Mouse (Mus musculus): ENCODE measurements around the gene Ripor1. TPM values are rescaled to one million over a fixed set of nuclear protein-coding genes. Genes with fewer than 3 reads are reported as not detected.

The Ripor1 gene
- 25.2 and 32.3 TPM in 2 replicates for polyA plus RNA-seq (2012; rRNA removed)

GRCm38 (mm10) chr8:105604804-105605381 is at the start of gene Ripor1:
Gene Ripor1, plus strand, starts transcription at chr8:105605255.

DNA sequence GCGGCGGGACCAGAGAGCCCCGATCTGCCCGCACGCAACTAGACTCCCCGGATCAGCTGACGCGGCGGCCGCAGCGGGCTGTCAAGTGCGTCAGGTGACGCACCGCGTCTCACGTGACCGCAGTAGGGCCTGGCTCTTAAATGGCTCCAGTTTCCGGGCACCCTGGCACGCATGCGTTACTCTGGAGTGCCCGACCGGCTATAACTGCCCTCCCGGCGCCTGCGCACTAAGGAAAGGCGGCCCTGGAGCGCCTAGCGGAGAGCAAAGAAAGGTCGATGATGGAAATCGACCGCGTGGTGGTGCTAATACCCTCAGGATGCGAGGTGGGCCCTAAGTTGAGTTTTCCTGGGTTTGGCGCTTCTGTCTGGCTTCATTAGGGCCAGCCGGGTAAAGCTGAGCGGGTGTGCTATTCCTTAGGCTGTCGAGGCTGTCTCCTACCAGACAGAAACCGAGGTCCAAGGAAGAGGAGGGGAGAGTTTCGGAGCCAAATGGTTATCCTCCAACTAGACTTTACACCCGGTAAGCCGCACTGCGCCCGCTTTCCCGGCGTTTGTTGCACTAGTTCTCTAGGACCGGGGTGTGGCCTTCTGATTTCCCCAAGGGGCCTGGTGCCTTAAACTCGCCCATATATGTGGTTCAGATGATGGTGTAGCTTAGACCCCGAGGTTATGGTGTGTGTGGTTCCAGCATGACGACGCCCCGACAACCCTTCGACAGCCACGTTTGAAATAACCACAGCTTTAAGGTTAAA is 38.9 kb upstream of the Ripor1 start, which contains the start of gene Atp6v0d1:
Gene Atp6v0d1 (minus strand): TSS at position 96 of the 751 bp plus-strand sequence.

GRCm38 (mm10) chr8:105636018-105636962 is 31.2 kb downstream of the Ripor1 start, which contains the start of gene Ctcf:
Gene Ctcf, plus strand, starts transcription at chr8:105636568.

DNA sequence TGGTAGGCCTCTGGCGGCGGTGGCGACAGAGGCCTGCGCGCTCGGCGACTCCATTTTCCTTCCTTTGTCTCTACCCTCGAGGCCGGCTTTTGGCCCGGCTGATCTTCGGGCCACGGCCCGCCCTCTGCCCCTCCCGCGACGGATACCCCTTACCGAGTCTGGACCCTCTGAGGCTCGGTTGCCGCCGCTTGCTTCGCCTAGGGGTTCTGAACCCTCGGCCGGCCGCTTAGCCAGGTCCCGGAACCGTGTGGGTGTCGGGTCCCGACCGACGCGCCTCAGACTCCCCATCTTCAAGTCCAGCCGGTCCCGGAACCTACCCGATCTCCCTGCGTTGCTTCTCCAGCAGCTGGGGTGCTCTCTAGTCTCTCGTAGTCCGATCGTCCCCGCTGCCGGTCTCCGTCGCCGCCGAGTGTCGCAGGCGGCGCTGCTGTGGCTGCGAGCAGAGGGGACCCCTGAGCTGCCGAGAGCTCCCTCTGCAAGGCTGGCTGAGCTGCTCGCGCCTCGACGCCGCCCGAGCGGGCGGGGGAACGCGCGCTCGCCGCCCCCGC is 32.0 kb downstream of the Ripor1 start, which contains the start of gene Agrp:
Gene Agrp (minus strand): TSS at position 431 of the 548 bp plus-strand sequence.

Other genes with a start within 250 kb of the Ripor1 start
- 61.3 and 98.2 TPM in 2 replicates for gene Plekhg4, start 232.0 kb upstream of the Ripor1 start, polyA plus RNA-seq (2012; rRNA removed)
- gene Kctd19, start 191.8 kb upstream of the Ripor1 start, polyA plus RNA-seq (2012; rRNA removed): 0.06 and 0.08 TPM in 2 replicates
- 4.7 TPM in 2 replicates for gene Lrrc36, start 191.7 kb upstream of the Ripor1 start, polyA plus RNA-seq (2012; rRNA removed)
- gene Tppp3, start 133.7 kb upstream of the Ripor1 start, polyA plus RNA-seq (2012; rRNA removed): 157 and 231 TPM in 2 replicates
- 132 TPM in 2 replicates for gene Zdhhc1, start 108.4 kb upstream of the Ripor1 start, polyA plus RNA-seq (2012; rRNA removed)
- gene Hsd11b2, start 86.5 kb upstream of the Ripor1 start, polyA plus RNA-seq (2012; rRNA removed): 119 and 169 TPM in 2 replicates
- 106 and 114 TPM in 2 replicates for gene Atp6v0d1, start 39.2 kb upstream of the Ripor1 start, polyA plus RNA-seq (2012; rRNA removed)
- 17.0 and 20.3 TPM in 2 replicates for gene Ctcf, start 31.3 kb downstream of the Ripor1 start, polyA plus RNA-seq (2012; rRNA removed)
- 1.0 and 2.0 TPM in 2 replicates for gene Agrp, start 32.1 kb downstream of the Ripor1 start, polyA plus RNA-seq (2012; rRNA removed)
- gene Carmil2, start 81.0 kb downstream of the Ripor1 start, polyA plus RNA-seq (2012; rRNA removed): 1.7 TPM in 2 replicates
- 34.0 and 47.2 TPM in 2 replicates for gene Acd, start 95.8 kb downstream of the Ripor1 start, polyA plus RNA-seq (2012; rRNA removed)
- gene Pard6a, start 95.9 kb downstream of the Ripor1 start, polyA plus RNA-seq (2012; rRNA removed): 22.0 and 26.5 TPM in 2 replicates
- gene 4933405L10Rik, start 102.4 kb downstream of the Ripor1 start, polyA plus RNA-seq (2012; rRNA removed): not detected in 2 replicates
- gene Enkd1, start 103.0 kb downstream of the Ripor1 start, polyA plus RNA-seq (2012; rRNA removed): 19.4 and 22.4 TPM in 2 replicates
- gene Gfod2, start 153.4 kb downstream of the Ripor1 start, polyA plus RNA-seq (2012; rRNA removed): 22.0 and 24.5 TPM in 2 replicates
- 32.9 and 33.2 TPM in 2 replicates for gene Ranbp10, start 222.1 kb downstream of the Ripor1 start, polyA plus RNA-seq (2012; rRNA removed)
- gene Tsnaxip1, start 222.5 kb downstream of the Ripor1 start, polyA plus RNA-seq (2012; rRNA removed): 0.83 and 0.91 TPM in 2 replicates
- 25.1 and 31.5 TPM in 2 replicates for gene Cenpt, start 248.0 kb downstream of the Ripor1 start, polyA plus RNA-seq (2012; rRNA removed)
- 123 and 125 TPM in 2 replicates for gene Thap11, start 249.9 kb downstream of the Ripor1 start, polyA plus RNA-seq (2012; rRNA removed)

All from ovary, adult 2 months (tissue).